Mouse (Mus musculus) embryonic facial prominence, embryonic 14.5 days (tissue): ENCODE measurements around the gene Chmp5. TPM values are rescaled to one million over a fixed set of nuclear protein-coding genes. Genes with fewer than 3 reads are reported as not detected.

ENCODE experiments used
- ATAC-seq: fragments of 200-750 bp; cut with Nextera tagmentation; 2 replicates; pipeline ENCODE4 v1.8.0; 2017; ENCODE audit warnings: low read depth, moderate number of reproducible peaks, moderate TSS enrichment
- DNase-seq: peaks from one replicate; pipeline ENCODE4 v3.0.0-alpha.2; 2015; ENCODE audit warnings: low spot score
- H3K27ac ChIP-seq: fragments of 300-500 bp; sonication (generic); replicated peaks from 2 replicates; pipeline ENCODE4 v1.5.1; 2014; ENCODE audit warnings: low read depth, mild to moderate bottlenecking, low read length, moderate library complexity
- H3K27me3 ChIP-seq: fragments of 300-500 bp; sonication (generic); replicated peaks from 2 replicates; pipeline ENCODE4 v1.6.1; 2014; ENCODE audit warnings: low read length; ENCODE audit not compliant: control insufficient read depth, insufficient read depth
- H3K36me3 ChIP-seq: fragments of 300-500 bp; sonication (generic); 2 replicates; pipeline ENCODE4 v1.6.1; 2014; ENCODE audit warnings: low read length, mixed read lengths; ENCODE audit not compliant: control insufficient read depth, insufficient read depth
- H3K4me1 ChIP-seq: fragments of 300-500 bp; sonication (generic); 2 replicates; pipeline ENCODE4 v1.6.1; 2014; ENCODE audit warnings: antibody characterized with exemption, low read length; ENCODE audit not compliant: control insufficient read depth, insufficient read depth
- H3K4me2 ChIP-seq: fragments of 300-500 bp; sonication (generic); 2 replicates; pipeline ENCODE4 v1.6.1; 2014; ENCODE audit warnings: low read depth, mild to moderate bottlenecking, low read length, moderate library complexity, mixed read lengths
- H3K4me3 ChIP-seq: fragments of 300-500 bp; sonication (generic); 2 replicates; pipeline ENCODE4 v1.5.1; 2014; ENCODE audit warnings: low read depth, mild to moderate bottlenecking, low read length
- H3K9ac ChIP-seq: fragments of 300-500 bp; sonication (generic); 2 replicates; pipeline ENCODE4 v1.6.1; 2014; ENCODE audit warnings: low read depth, mild to moderate bottlenecking, low read length, moderate library complexity, mixed read lengths
- H3K9me3 ChIP-seq: fragments of 300-500 bp; sonication (generic); 2 replicates; pipeline ENCODE4 v1.6.1; 2016; ENCODE audit warnings: low read length; ENCODE audit not compliant: control insufficient read depth
- WGBS: fragments of 180-500 bp; shearing (Covaris S2); extraction: QIAGEN DNeasy Blood & Tissue Kit; methylation state at CpG from one replicate; pipeline ENCODE4 v1.1.7; 2014; 5-methylcytosine and 5-hydroxymethylcytosine counted together
- microRNA-seq: library from miRNA; unstranded; fragments of <30 nt; microRNA quantifications from one replicate; pipeline ENCODE4, GENCODE M21; 2016; ENCODE audit warnings: borderline number of aligned reads
- polyA plus RNA-seq: library from polyadenylated mRNA; unstranded; fragments of >200 nt; fragmentation: Nextera tagmentation; extraction: Ambion mirVana; gene quantifications from 2 replicates; pipeline ENCODE4 v1.2.1, GENCODE M21; 2014

The Chmp5 gene
- polyA plus RNA-seq, 1 experiment from 2014 or later = 103 TPM

- WGBS = 90% methylated on average over 3 of the region's 3 CpGs
- H3K9me3 ChIP-seq = no peaks in the 10 kb centered on the region
- no peak overlapping the region for H3K4me3 ChIP-seq
- H3K9ac ChIP-seq = no peak overlapping the region
- no peak overlapping the region for H3K4me2 ChIP-seq
- ATAC-seq (no peak), DNase-seq (no peak)
- no peaks in the 10 kb centered on the region for H3K27me3 ChIP-seq
- peaks cover 83% of the 10 kb centered on the region for H3K36me3 ChIP-seq
- H3K4me1 ChIP-seq = no peaks in the 10 kb centered on the region
- H3K27ac ChIP-seq = no peak overlapping the region
Measured at GRCm38 (mm10) chr4:41013351-41013750, 65.1 kb downstream of the Chmp5 start.

Small RNA genes lying within 50 kb of the gene (microRNA-seq; reads per million reads assigned to microRNA genes)
- 0.83 reads per million for gene Mir3094

Other genes with a start within 250 kb of the Chmp5 start
- gene Aptx, start 245.2 kb upstream of the Chmp5 start, polyA plus RNA-seq = 26.2 and 28.5 TPM in 2 replicates
- gene Dnaja1, start 226.3 kb upstream of the Chmp5 start, polyA plus RNA-seq = 379 and 406 TPM in 2 replicates
- 126 and 136 TPM in 2 replicates for gene Smu1, start 190.5 kb upstream of the Chmp5 start, polyA plus RNA-seq
- 66.8 and 68.3 TPM in 2 replicates for gene B4galt1, start 94.4 kb upstream of the Chmp5 start, polyA plus RNA-seq
- 0.84 TPM in 1 of 2 replicates, not detected in the other for gene Spink4, start 28.4 kb upstream of the Chmp5 start, polyA plus RNA-seq
- 232 and 240 TPM in 2 replicates for gene Bag1, start 113 bp upstream of the Chmp5 start, polyA plus RNA-seq
- 78.4 and 85.0 TPM in 2 replicates for gene Nfx1, start 22.5 kb downstream of the Chmp5 start, polyA plus RNA-seq
- 0.18 and 0.74 TPM in 2 replicates for gene Aqp7, start 99.7 kb downstream of the Chmp5 start, polyA plus RNA-seq
- gene Aqp3, start 149.8 kb downstream of the Chmp5 start, polyA plus RNA-seq = 18.4 and 20.4 TPM in 2 replicates
- gene Nol6, start 176.0 kb downstream of the Chmp5 start, polyA plus RNA-seq = 24.9 and 29.4 TPM in 2 replicates
- 83.7 and 90.7 TPM in 2 replicates for gene Ube2r2, start 187.3 kb downstream of the Chmp5 start, polyA plus RNA-seq